Mouse (Mus musculus) embryonic facial prominence, embryonic 13.5 days (tissue): ENCODE results near the gene Iqcd. TPM values are rescaled to one million over a fixed set of nuclear protein-coding genes. Genes with fewer than 3 reads are reported as not detected.

Experiments
- ATAC-seq: fragments of 200-750 bp; cut with Nextera tagmentation; 2 replicates; pipeline ENCODE4 v1.8.0; 2017; ENCODE audit warnings: low read depth; ENCODE audit not compliant: insufficient number of reproducible peaks, insufficient read depth, low FRiP score, low TSS enrichment
- H3K27ac ChIP-seq: fragments of 300-500 bp; sonication (generic); 2 replicates; pipeline ENCODE4 v1.5.1; 2015; ENCODE audit warnings: moderate library complexity, mild to moderate bottlenecking, inconsistent platforms
- H3K27me3 ChIP-seq: fragments of 300-500 bp; sonication (generic); 2 replicates; pipeline ENCODE4 v1.6.1; 2015; ENCODE audit warnings: mild to moderate bottlenecking, inconsistent platforms
- H3K36me3 ChIP-seq: fragments of 300-500 bp; sonication (generic); 2 replicates; pipeline ENCODE4 v1.6.1; 2015; ENCODE audit warnings: mild to moderate bottlenecking, inconsistent platforms
- H3K4me1 ChIP-seq: fragments of 300-500 bp; sonication (generic); 2 replicates; pipeline ENCODE4 v1.6.1; 2015; ENCODE audit warnings: inconsistent platforms
- H3K4me2 ChIP-seq: fragments of 300-500 bp; sonication (generic); 2 replicates; pipeline ENCODE4 v1.6.1; 2015; ENCODE audit warnings: moderate library complexity, mild to moderate bottlenecking, inconsistent platforms
- H3K4me3 ChIP-seq: fragments of 300-500 bp; sonication (generic); 2 replicates; pipeline ENCODE4 v1.5.1; 2015; ENCODE audit warnings: mild to moderate bottlenecking, inconsistent platforms
- H3K9ac ChIP-seq: fragments of 300-500 bp; sonication (generic); 2 replicates; pipeline ENCODE4 v1.6.1; 2015; ENCODE audit warnings: mild to moderate bottlenecking, inconsistent platforms
- H3K9me3 ChIP-seq: fragments of 300-500 bp; sonication (generic); 2 replicates; pipeline ENCODE4 v1.6.1; 2016; ENCODE audit warnings: inconsistent platforms
- WGBS: fragments of 180-500 bp; shearing (Covaris S2); methylation state at CpG from one replicate; pipeline ENCODE4 v1.1.7; 2015; ENCODE audit warnings: mixed read lengths; 5-methylcytosine and 5-hydroxymethylcytosine counted together
- polyA plus RNA-seq: library from polyadenylated mRNA; unstranded; fragments of >200 nt; fragmentation: Nextera tagmentation; extraction: Ambion mirVana; gene quantifications from 2 replicates; pipeline ENCODE4 v1.2.1, GENCODE M21; 2015

The Iqcd gene
- polyA plus RNA-seq, 1 experiment from 2014 or later = 0.60 TPM

GRCm38 (mm10) chr5:120574469-120575063 lies 14.2 kb upstream of the Iqcd start:
- no peaks in the 10 kb centered on the region for H3K27me3 ChIP-seq
- H3K9ac ChIP-seq = no peak overlapping the region
- no peak for ATAC-seq
- H3K9me3 ChIP-seq = no peaks in the 10 kb centered on the region
- 0 out of 2 replicates have a peak, but pooled peaks cover 3% of the 10 kb centered on the region for H3K36me3 ChIP-seq
- no peak overlapping the region for H3K27ac ChIP-seq
- H3K4me2 ChIP-seq = no peak overlapping the region
- WGBS = 76% methylated on average over 10 of the region's 10 CpGs
- H3K4me3 ChIP-seq = no peak overlapping the region
- H3K4me1 ChIP-seq = peaks cover 44% of the 10 kb centered on the region

DNA sequence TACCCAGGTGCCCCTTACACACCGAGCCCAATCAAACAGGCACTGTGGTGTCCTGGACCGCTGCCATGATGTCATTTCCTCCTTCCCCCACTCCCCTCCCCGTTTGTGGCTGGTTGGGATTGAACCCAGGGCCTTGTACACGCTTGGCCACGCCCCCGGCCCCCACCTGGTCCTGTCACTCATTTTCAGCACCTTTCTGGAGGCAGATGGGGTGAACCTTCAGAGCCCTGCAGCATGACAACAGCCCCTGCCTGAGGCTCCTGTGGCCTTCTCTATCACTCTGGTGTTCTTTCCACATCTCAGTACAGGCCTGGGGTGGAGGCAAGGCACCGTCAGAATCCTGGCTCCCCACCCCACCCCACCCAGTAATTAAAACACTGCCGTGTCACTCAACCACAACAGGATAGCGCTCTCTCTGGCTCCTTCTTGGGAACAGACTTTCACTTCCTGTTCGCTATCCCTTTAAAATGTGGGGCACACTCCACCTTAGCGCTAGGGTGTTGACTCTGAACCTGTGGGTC lies 12.0 kb upstream of the Iqcd start:
- Histone ChIP-seq H3K9me3 (no peaks in the 10 kb centered on the region), H3K27ac (no peak overlapping the region), H3K36me3 (peaks cover 17% of the 10 kb centered on the region), H3K4me1 (peaks cover 33% of the 10 kb centered on the region), H3K4me2 (no peak overlapping the region), H3K9ac (no peak overlapping the region), H3K4me3 (no peak overlapping the region), H3K27me3 (no peaks in the 10 kb centered on the region)
- WGBS = 76% methylated on average over 11 of the region's 11 CpGs
- ATAC-seq = no peak

DNA sequence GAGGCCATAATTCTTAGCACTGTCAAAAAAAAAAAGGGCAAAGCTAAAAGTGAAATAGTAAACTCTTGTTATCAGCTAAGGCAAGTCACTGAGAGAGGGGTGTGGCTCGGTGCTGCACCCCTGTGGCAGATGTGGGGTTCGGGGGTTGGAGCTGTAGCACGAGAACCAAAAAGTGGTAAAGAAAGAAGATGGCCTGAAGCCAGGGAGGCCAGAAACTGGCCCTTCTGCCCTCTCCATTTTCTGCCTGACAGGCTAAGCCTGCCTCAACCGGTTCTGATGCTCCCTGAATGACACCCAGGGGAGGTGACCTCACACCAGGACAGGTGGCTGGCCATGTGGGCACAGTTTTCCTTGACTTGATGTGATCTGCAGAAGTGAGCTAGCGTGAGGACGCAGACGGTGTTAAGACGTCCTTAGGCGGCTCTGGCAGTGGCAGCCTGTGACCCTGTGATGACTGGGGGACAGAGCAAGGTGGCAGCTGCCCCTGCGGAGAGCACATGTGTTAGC lies 10.8 kb upstream of the Iqcd start:
- H3K9me3 ChIP-seq = no peaks in the 10 kb centered on the region
- no peak overlapping the region for H3K4me2 ChIP-seq
- 48% methylated on average over 10 of the region's 10 CpGs for WGBS
- H3K27ac ChIP-seq = peak overlapping the region; percentile 78
- ATAC-seq = no peak
- H3K27me3 ChIP-seq = no peaks in the 10 kb centered on the region
- peaks cover 33% of the 10 kb centered on the region for H3K4me1 ChIP-seq
- H3K4me3 ChIP-seq = no peak overlapping the region
- no peak overlapping the region for H3K9ac ChIP-seq
- H3K36me3 ChIP-seq = peaks cover 23% of the 10 kb centered on the region

- Histone ChIP-seq H3K9me3 (no peaks in the 10 kb centered on the region), H3K4me3 (no peak overlapping the region), H3K27ac (peak overlapping the region; percentile 78), H3K27me3 (no peaks in the 10 kb centered on the region), H3K36me3 (peaks cover 27% of the 10 kb centered on the region), H3K4me1 (peaks cover 33% of the 10 kb centered on the region), H3K9ac (peak overlapping the region; percentile 27; the same call in 1 of the 2 replicates), H3K4me2 (peak overlapping the region; percentile 24)
- 27% methylated on average over 12 of the region's 12 CpGs for WGBS
- ATAC-seq = no peak
These were observed 10.2 kb upstream of the Iqcd start for GRCm38 (mm10) chr5:120578504-120579081.

DNA sequence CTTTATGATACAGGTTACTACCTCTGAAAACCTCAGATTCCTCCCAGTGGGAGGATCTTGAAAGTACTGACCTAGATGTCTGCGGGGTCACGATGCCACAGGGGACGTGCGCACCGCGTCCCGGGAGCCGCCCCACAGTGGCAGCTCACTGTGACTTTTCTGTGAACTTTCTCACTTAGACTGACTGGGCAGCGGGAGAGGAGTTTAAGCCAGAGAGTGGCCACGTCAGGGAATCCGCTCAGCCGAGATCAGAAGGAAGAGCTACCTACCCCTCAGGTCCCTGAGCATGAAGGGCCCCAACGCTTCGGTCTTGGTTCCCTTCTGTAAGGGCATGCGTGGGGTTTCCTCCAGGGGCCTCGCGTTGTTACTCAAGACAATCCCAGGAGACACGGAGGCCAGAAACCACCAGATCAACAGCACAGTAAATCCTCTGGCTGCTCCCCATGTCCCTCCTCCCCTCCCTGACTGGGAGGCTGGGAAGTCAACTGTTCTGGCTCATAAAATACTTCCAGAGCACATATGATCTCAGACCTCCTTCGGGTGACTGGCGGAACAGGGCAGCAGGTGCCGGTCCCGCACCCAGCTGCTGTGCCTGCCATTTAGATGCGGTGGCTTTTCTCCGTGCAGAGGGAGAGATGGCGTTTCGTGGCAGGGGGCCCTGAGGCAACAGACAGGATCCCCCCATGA lies 9.5 kb upstream of the Iqcd start:
- WGBS = 40% methylated on average over 26 of the region's 26 CpGs
- peaks cover 33% of the 10 kb centered on the region for H3K4me1 ChIP-seq
- no peaks in the 10 kb centered on the region for H3K27me3 ChIP-seq
- H3K4me2 ChIP-seq = peak overlapping the region; percentile 24
- no peak for ATAC-seq
- peak overlapping the region; percentile 78 for H3K27ac ChIP-seq
- H3K36me3 ChIP-seq = peaks cover 34% of the 10 kb centered on the region
- H3K4me3 ChIP-seq = no peak overlapping the region
- no peaks in the 10 kb centered on the region for H3K9me3 ChIP-seq
- peak overlapping the region; percentile 27; the same call in 1 of the 2 replicates for H3K9ac ChIP-seq

DNA sequence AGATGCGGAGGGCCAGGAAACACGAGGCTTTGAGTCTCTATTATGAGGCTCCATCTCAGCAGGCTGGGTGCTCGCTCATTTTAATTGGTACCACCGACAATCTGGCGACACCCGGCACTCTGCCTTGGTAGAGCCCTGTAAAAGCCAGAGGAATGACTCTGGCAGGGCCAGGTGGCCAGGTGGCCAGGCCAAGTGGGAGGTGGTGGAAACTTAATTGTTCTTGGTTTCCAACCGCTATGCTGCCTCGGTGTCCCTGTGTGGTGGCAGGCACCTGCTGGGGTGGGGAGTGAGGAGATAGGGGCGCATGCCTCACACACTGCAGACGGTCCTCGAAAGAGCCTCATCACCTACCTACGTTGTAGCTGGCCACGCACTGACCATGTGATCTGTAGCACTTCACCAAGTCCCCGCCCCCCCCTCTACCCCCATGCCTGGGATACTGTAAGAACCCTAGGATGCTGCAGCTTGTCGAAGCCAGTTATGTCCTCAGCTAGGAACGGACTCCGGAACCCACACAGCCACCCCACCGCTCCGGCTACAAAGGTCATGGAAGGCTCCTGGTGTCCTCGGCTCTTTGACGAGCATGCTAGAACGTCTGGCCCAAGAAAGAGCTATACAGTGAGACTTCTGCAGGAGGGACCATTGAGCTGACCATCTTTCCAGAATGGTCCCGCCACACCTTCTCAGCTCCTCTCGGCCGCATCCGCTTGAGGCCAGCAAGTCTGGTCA lies 8.8 kb upstream of the Iqcd start:
- Histone ChIP-seq H3K4me2 (peak overlapping the region; percentile 24; the same call in 1 of the 2 replicates), H3K27ac (peak overlapping the region; percentile 78; the same call in 1 of the 2 replicates)
- no peak for ATAC-seq

GRCm38 (mm10) chr5:120582002-120582401 lies 6.8 kb upstream of the Iqcd start:
- H3K9me3 ChIP-seq = no peaks in the 10 kb centered on the region
- no peak overlapping the region for H3K4me3 ChIP-seq
- no peak overlapping the region for H3K27ac ChIP-seq
- H3K9ac ChIP-seq = no peak overlapping the region
- 85% methylated on average over 9 of the region's 9 CpGs for WGBS
- peaks cover 40% of the 10 kb centered on the region for H3K36me3 ChIP-seq
- no peak for ATAC-seq
- no peak overlapping the region for H3K4me2 ChIP-seq
- peaks cover 43% of the 10 kb centered on the region for H3K4me1 ChIP-seq
- H3K27me3 ChIP-seq = no peaks in the 10 kb centered on the region

More for the DNA sequence above, 8.8 kb upstream of the Iqcd start:
- Histone ChIP-seq H3K4me1 (peaks cover 38% of the 10 kb centered on the region), H3K4me3 (no peak overlapping the region), H3K27me3 (no peaks in the 10 kb centered on the region), H3K9me3 (no peaks in the 10 kb centered on the region), H3K36me3 (peaks cover 39% of the 10 kb centered on the region), H3K9ac (no peak overlapping the region)
- 86% methylated on average over 26 of the region's 26 CpGs for WGBS

GRCm38 (mm10) chr5:120583511-120583910 lies 5.3 kb upstream of the Iqcd start:
- no peaks in the 10 kb centered on the region for H3K27me3 ChIP-seq
- no peak overlapping the region for H3K27ac ChIP-seq
- 87% methylated on average over 4 of the region's 4 CpGs for WGBS
- H3K4me2 ChIP-seq = no peak overlapping the region
- H3K4me1 ChIP-seq = peaks cover 48% of the 10 kb centered on the region
- H3K4me3 ChIP-seq = no peak overlapping the region
- peaks cover 40% of the 10 kb centered on the region for H3K36me3 ChIP-seq
- no peak overlapping the region for H3K9ac ChIP-seq
- H3K9me3 ChIP-seq = no peaks in the 10 kb centered on the region
- no peak for ATAC-seq

- no peak overlapping the region for H3K4me2 ChIP-seq
- peaks cover 38% of the 10 kb centered on the region for H3K36me3 ChIP-seq
- H3K9me3 ChIP-seq = no peaks in the 10 kb centered on the region
- no peak overlapping the region for H3K9ac ChIP-seq
- no peak for ATAC-seq
- no peak overlapping the region for H3K4me3 ChIP-seq
- H3K27ac ChIP-seq = no peak overlapping the region
- H3K27me3 ChIP-seq = no peaks in the 10 kb centered on the region
- 42% methylated on average over 15 of the region's 15 CpGs for WGBS
- H3K4me1 ChIP-seq = peaks cover 37% of the 10 kb centered on the region
These were observed 3.8 kb upstream of the Iqcd start for GRCm38 (mm10) chr5:120584968-120585367.

GRCm38 (mm10) chr5:120586741-120587615 lies 1.8 kb upstream of the Iqcd start:
- Histone ChIP-seq H3K27me3 (no peaks in the 10 kb centered on the region), H3K4me2 (peak overlapping the region; percentile 98), H3K36me3 (peaks cover 25% of the 10 kb centered on the region), H3K27ac (peak overlapping the region; percentile 73), H3K4me1 (peaks cover 33% of the 10 kb centered on the region), H3K9me3 (no peaks in the 10 kb centered on the region), H3K9ac (peak overlapping the region; percentile 88), H3K4me3 (peak overlapping the region; percentile 84)
- no peak for ATAC-seq
- WGBS = 9% methylated on average over 17 of the region's 17 CpGs
